Mouse (Mus musculus) intestine, postnatal 0 days (tissue): ENCODE data around the gene Tinagl1. TPM values are rescaled to one million over a fixed set of nuclear protein-coding genes. Genes with fewer than 3 reads are reported as not detected.

ENCODE experiments used
- ATAC-seq: fragments of 200-750 bp; cut with Nextera tagmentation; 2 replicates; pipeline ENCODE4 v1.8.0; 2017; ENCODE audit warnings: mild to moderate bottlenecking, moderate TSS enrichment, moderate library complexity
- H3K27ac ChIP-seq: fragments of 300-500 bp; sonication (generic); 2 replicates; pipeline ENCODE4 v1.5.1; 2014; ENCODE audit warnings: mild to moderate bottlenecking, low read depth, low read length, moderate library complexity
- H3K27me3 ChIP-seq: fragments of 300-500 bp; sonication (generic); replicated peaks from 2 replicates; pipeline ENCODE4 v1.6.1; 2014; ENCODE audit warnings: low read length, mixed read lengths; ENCODE audit not compliant: control insufficient read depth, insufficient read depth
- H3K36me3 ChIP-seq: fragments of 300-500 bp; sonication (generic); 2 replicates; pipeline ENCODE4 v1.6.1; 2014; ENCODE audit warnings: mild to moderate bottlenecking, moderate library complexity; ENCODE audit not compliant: control insufficient read depth, insufficient read depth
- H3K4me1 ChIP-seq: fragments of 300-500 bp; sonication (generic); replicated peaks from 2 replicates; pipeline ENCODE4 v1.6.1; 2014; ENCODE audit warnings: antibody characterized with exemption, low read length, mixed read lengths; ENCODE audit not compliant: control insufficient read depth, insufficient read depth
- H3K4me2 ChIP-seq: fragments of 300-500 bp; sonication (generic); replicated peaks from 2 replicates; pipeline ENCODE4 v1.6.1; 2014; ENCODE audit warnings: low read depth, mild to moderate bottlenecking, moderate library complexity
- H3K4me3 ChIP-seq: fragments of 300-500 bp; sonication (generic); 2 replicates; pipeline ENCODE4 v1.5.1; 2014; ENCODE audit warnings: low read depth, low read length
- H3K9ac ChIP-seq: fragments of 300-500 bp; sonication (generic); 2 replicates; pipeline ENCODE4 v1.6.1; 2014; ENCODE audit warnings: mild to moderate bottlenecking, low read depth, low read length
- H3K9me3 ChIP-seq: fragments of 300-500 bp; sonication (generic); 2 replicates; pipeline ENCODE4 v1.6.1; 2016; ENCODE audit warnings: mixed run types; ENCODE audit not compliant: control insufficient read depth
- CTCF ChIP-seq: sonication (generic); IDR thresholded peaks from 2 replicates; pipeline ENCODE4 v1.5.1; 2016; ENCODE audit warnings: low read depth, mild to moderate bottlenecking, control low read depth, antibody characterized with exemption, moderate library complexity
- WGBS: fragments of 180-500 bp; shearing (Covaris S2); extraction: QIAGEN DNeasy Blood & Tissue Kit; methylation state at CpG from one replicate; pipeline ENCODE4 v1.1.7; 2014; 5-methylcytosine and 5-hydroxymethylcytosine counted together
- polyA plus RNA-seq: library from polyadenylated mRNA; unstranded; fragments of >200 nt; fragmentation: Nextera tagmentation; extraction: Ambion mirVana; gene quantifications from 2 replicates; pipeline ENCODE4 v1.2.1, GENCODE M21; 2015

The Tinagl1 gene
- polyA plus RNA-seq, 1 experiment from 2014 or later: 88.8 TPM

GRCm38 (mm10) chr4:130123020-130123419 lies 51.9 kb downstream of the Tinagl1 start:
- H3K4me3 ChIP-seq: no peak overlapping the region
- H3K9me3 ChIP-seq: no peaks in the 10 kb centered on the region
- H3K4me2 ChIP-seq: no peak overlapping the region
- H3K27ac ChIP-seq: no peak overlapping the region
- WGBS: 85% methylated on average over 5 of the region's 5 CpGs
- peaks cover 68% of the 10 kb centered on the region for H3K36me3 ChIP-seq
- ATAC-seq: no peak
- H3K9ac ChIP-seq: no peak overlapping the region
- no peaks in the 10 kb centered on the region for H3K27me3 ChIP-seq
- no peak for TF ChIP-seq CTCF
- no peaks in the 10 kb centered on the region for H3K4me1 ChIP-seq

GRCm38 (mm10) chr4:130121560-130121959 lies 53.4 kb downstream of the Tinagl1 start:
- no peak for TF ChIP-seq CTCF
- Histone ChIP-seq H3K36me3 (peaks cover 53% of the 10 kb centered on the region), H3K9me3 (no peaks in the 10 kb centered on the region), H3K27me3 (no peaks in the 10 kb centered on the region), H3K9ac (no peak overlapping the region), H3K27ac (no peak overlapping the region), H3K4me1 (no peaks in the 10 kb centered on the region), H3K4me3 (no peak overlapping the region), H3K4me2 (no peak overlapping the region)
- 83% methylated on average over 8 of the region's 8 CpGs for WGBS
- no peak for ATAC-seq

DNA sequence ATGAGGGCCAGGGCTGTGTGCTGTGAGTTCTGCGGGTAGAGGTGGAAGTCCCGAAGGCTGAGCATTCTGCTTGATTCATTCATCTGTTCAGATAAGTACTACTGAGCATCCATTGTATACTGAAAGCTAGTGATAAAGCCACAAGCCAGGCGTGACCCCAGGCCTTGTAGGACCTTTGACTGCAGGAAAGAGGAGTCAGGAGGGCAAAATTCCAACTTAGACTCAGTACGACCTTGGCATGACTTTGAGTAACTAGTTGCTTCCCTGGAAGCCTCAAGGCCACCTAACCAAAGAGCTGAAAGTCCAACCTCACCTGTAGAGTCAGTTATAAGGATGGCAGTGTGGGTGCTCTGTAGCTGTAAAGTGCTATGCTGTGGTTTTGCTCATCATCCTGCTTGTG lies 54.2 kb downstream of the Tinagl1 start:
- Histone ChIP-seq H3K9ac (no peak overlapping the region), H3K4me3 (no peak overlapping the region), H3K27ac (no peak overlapping the region), H3K9me3 (no peaks in the 10 kb centered on the region), H3K4me1 (no peaks in the 10 kb centered on the region), H3K36me3 (peaks cover 45% of the 10 kb centered on the region), H3K4me2 (no peak overlapping the region), H3K27me3 (no peaks in the 10 kb centered on the region)
- 71% methylated on average over 4 of the region's 4 CpGs for WGBS
- TF ChIP-seq CTCF: no peak
- no peak for ATAC-seq

Other genes with a start within 250 kb of the Tinagl1 start
- gene Spocd1, start 245.9 kb downstream of the Tinagl1 start, polyA plus RNA-seq: not detected in 2 replicates
- gene Adgrb2, start 190.3 kb downstream of the Tinagl1 start, polyA plus RNA-seq: 0.43 and 0.70 TPM in 2 replicates
- 23.1 and 25.6 TPM in 2 replicates for gene Col16a1, start 127.3 kb downstream of the Tinagl1 start, polyA plus RNA-seq
- 72.7 and 73.4 TPM in 2 replicates for gene Pef1, start 72.6 kb downstream of the Tinagl1 start, polyA plus RNA-seq
- 0.81 and 0.91 TPM in 2 replicates for gene Hcrtr1, start 35.8 kb downstream of the Tinagl1 start, polyA plus RNA-seq
- gene Gm853, start 47.3 kb upstream of the Tinagl1 start, polyA plus RNA-seq: not detected in 2 replicates
- gene Serinc2, start 104.1 kb upstream of the Tinagl1 start, polyA plus RNA-seq: 21.5 and 26.1 TPM in 2 replicates
- 5.0 and 7.1 TPM in 2 replicates for gene Fabp3, start 133.5 kb upstream of the Tinagl1 start, polyA plus RNA-seq
- gene Gm10570, start 133.6 kb upstream of the Tinagl1 start, polyA plus RNA-seq: not detected in 2 replicates
- gene Zcchc17, start 184.8 kb upstream of the Tinagl1 start, polyA plus RNA-seq: 46.4 and 49.2 TPM in 2 replicates
- gene Snrnp40, start 185.0 kb upstream of the Tinagl1 start, polyA plus RNA-seq: 44.3 and 46.1 TPM in 2 replicates